Mouse (Mus musculus) erythroblast, embryonic 14.5 days (primary cell): ENCODE data around the gene Hand1.

ENCODE experiments used
- GATA1 ChIP-seq: IDR thresholded peaks from 2 replicates; pipeline ENCODE4 v1.6.1; 2012; ENCODE audit warnings: low read length, inconsistent platforms, mixed read lengths
- TAL1 ChIP-seq: IDR thresholded peaks from 3 replicates; pipeline ENCODE4 v1.6.1; 2012; ENCODE audit warnings: low read length, inconsistent platforms, mixed read lengths

DNA sequence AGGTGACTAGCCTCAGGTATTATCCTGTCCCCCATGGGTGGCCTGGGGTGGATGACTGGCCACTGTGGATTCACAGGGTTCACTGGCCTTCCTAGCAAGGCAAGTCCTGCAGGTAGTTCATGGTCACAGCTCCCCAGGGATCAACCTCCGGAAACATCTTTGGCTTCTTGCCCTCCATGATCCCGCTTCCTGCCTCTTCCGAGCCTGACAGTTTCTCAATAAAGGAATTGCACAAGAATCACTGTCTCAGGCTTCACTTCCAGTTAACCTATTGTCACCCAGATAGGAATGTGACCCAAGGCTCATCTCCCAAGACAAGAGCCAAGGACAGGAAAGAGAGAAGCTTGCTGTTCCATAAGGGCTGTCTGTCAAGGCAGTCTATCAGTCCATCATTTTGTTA lies 18.3 kb upstream of the Hand1 start:
- TF ChIP-seq GATA1 (no peak), TAL1 (no peak)
